Mouse (Mus musculus): ENCODE measurements around the gene Prss12.
"Not testable (repeated sequence)": the region's sequence is repeated elsewhere in the genome, so short reads cannot be mapped to it uniquely, and the experiment has no call there.

Gene Prss12

DNA sequence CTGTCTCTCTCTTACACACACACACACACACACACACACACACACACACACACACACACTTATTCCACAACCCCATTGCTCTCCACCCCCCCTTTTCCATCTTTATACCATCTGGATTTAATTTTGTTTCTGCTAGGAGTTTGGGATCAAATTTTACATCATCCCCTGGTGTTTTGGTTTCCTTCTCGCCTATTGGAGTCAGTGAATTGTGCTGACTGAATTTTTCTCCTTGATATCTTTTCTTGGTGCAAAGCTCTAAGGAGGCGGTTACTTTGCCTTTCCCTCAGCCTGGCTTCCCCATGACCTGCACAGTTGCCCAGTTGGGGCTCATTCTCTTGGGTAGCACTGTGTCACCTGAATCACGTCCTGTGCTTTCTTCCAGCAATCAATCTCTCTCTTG is 30.1 kb downstream of the Prss12 start:
- no peak for DNase-seq (ENCODE audit: low read depth, low spot score)

DNA sequence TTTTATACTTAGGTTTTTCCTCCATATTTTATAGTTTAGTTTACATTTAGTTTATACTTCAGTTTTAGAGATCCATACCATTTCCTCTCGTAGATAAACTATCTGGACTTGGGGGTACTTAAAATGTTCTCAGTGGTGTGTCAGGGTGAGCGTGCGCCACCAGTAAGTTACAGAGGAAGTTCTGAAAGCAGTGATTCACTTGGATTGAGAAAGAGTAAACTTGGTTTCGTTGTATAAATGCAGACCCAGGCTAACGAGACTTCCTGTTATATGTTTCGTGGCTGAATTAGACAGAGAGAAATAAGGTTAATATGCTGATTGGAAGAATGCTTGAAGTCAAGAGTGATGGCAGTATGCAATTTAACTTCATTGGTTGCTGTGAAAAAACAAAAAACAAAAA is 34.6 kb downstream of the Prss12 start:
- no peak for DNase-seq (ENCODE audit: low read depth, low spot score)

DNA sequence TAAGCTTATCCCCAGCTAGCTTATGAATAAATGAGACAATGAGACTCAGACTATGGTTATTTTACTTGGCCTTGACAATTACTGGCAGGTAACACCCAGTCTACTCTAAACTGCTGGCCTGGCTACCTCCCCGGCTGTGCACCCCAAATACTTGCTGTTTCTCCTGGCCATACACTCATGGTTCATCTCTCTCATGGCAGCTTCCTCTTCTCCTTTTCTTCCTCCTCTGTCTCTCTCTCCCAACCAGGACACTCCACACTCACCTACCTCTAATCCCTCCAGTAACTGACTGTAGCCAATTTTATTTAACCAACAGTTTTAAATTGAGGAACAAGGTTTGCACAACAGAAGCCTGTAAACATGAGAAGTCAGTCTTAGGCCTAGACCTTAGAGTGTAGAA is 45.1 kb downstream of the Prss12 start:
- DNase-seq (ENCODE audit: low read depth, low spot score): no peak

DNA sequence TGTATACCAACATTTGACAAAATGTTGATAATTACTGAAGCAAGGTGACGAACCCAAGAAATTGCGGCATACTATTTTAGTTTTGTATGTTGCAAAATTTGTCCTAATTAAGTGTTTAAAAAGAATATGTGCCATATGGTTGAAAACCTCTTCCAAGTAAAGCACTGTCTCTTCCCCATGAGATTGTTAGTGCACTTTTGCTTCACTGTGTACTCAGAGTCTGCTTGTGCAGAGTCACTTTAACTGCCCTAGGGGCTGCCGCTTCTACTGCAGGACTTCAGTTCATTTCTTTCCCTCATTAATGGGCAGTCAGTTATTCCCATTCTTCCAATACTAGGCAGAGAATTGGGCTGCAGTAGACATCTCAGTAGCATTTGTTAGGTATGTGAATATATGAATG is 46.5 kb downstream of the Prss12 start:
- DNase-seq (ENCODE audit: low read depth, low spot score): no peak

DNA sequence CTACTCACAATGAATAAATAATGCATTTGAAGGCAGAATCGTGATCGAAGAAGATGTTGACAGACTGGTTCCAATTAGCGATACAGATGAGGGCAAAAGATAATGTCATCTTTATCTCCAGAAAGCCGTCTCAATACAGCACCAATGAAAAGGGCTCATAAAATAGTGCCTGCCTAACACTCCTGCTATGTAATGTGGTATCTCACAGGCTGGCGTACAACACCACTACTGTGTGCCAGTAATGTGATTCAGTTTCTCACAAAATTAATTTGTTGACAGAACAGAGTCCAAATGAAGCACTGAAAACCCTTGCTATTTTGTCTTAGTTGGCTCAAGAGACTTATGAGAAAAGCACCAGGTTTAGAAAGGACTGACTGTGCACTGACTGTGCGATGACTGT is 48.4 kb downstream of the Prss12 start:
- no peak for DNase-seq (ENCODE audit: low read depth, low spot score)

DNA sequence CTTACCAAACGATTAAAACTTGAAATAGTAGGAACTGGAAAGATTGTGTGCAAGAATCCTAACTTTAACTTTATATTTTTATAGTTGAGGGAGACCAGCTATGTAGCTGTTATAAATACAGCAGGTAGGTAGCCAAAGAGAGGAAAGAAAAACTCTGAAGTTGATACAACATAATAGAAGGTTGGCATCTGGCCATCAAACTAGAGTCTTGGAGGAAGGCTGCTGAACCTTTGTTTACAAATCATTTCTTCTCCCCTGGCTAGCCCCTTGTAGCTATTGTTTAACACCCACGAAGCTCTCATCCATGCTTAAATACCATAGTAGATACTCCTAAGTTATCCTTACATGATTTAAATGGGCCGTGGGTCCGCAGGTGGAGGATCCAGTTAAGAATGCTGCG is 52.1 kb downstream of the Prss12 start:
- no peak for DNase-seq (ENCODE audit: low read depth, low spot score)

DNA sequence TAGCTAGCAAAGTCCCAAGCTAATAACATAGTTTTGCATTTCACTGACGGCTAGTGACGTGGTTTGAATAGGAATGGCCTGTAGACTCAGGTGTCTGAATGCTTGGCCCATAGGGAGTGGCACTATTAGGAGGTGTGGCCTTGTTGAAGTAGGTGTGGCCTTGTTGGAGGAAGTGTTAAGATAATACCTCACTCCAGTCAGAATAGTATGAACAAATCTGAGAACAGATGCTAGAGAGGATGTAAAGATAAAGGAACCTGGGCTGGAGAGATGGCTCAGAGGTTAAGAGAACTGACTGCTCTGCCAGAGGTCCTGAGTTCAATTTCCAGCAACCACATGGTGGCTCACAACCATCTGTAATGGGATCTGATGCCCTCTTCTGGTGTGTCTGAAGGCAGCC is 55.1 kb downstream of the Prss12 start:
- DNase-seq (ENCODE audit: low read depth, low spot score): not testable (repeated sequence)

DNA sequence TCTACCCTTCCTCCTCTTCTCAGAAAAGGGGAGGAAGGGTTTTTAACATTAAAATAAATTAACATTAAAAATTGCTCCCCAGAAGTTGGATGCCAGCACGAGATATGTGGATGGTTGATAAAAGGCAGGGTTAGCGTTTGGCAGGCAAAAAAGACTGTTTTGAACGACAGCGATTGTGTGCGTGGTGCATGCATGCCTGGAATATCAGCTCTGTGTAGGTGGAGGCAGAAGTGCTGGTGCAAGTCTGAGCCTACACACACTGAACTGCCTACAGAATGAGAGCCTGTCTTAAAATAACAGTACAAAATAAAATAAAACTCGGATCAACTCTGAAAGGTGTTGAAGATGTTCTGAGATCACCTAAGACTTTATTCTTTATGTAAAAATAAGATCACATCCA is 57.2 kb downstream of the Prss12 start:
- no peak for DNase-seq (ENCODE audit: low read depth, low spot score)

DNA sequence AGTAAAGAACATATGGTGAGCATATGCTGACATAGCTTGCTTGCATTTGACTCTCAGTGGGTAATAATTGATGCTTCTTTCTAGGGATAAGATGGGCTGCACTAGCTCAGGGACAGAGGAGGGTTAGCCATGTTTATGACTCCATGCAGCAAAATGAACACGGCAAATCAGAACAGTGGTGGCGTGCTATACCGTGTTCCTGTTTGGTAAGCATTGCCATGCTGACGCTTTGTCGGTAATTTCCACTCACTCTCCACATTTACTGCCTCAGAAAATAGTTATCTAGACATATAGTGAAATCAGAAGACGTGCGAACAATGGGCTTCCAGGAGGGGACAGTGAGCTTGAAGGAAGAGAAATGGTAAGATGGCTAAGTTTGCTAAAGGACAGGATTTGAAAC is 58.1 kb downstream of the Prss12 start:
- DNase-seq (ENCODE audit: low read depth, low spot score): no peak

DNA sequence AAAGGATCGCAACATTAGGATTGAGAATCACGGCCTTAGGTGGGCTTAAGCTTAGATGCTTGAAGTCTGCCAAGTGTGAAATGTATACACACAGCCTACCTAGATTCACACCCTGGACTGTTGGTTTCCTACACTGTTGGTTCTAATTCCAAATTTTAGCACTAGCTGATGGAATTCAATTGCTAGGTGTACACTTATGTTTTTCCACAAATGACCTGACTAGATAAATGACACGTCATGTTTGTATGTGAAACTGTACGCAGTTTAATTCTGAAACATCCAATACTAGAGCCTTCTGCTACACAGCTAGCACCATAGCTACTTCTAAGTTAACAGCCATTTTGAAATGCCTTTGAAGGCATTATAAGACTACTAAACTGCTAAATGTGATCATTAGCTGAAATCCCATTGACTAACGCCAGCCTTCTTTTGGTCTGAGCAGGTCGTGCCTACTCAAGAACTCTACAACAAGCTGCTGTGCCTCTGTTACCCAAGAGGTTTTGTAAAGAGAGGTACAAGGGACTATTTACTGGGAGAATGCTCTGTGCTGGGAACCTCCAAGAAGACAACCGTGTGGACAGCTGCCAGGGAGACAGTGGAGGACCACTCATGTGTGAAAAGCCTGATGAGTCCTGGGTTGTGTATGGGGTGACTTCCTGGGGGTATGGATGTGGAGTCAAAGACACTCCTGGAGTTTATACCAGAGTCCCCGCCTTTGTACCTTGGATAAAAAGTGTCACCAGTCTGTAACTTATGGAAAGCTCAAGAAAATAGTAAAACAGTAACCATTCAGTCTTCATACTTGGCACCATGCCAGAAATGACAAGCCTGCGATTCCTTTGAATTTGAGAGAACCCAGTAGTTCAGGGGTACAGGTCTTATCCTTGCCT is 59.3 kb downstream of the Prss12 start:
- DNase-seq (ENCODE audit: low read depth, low spot score): no peak

DNA sequence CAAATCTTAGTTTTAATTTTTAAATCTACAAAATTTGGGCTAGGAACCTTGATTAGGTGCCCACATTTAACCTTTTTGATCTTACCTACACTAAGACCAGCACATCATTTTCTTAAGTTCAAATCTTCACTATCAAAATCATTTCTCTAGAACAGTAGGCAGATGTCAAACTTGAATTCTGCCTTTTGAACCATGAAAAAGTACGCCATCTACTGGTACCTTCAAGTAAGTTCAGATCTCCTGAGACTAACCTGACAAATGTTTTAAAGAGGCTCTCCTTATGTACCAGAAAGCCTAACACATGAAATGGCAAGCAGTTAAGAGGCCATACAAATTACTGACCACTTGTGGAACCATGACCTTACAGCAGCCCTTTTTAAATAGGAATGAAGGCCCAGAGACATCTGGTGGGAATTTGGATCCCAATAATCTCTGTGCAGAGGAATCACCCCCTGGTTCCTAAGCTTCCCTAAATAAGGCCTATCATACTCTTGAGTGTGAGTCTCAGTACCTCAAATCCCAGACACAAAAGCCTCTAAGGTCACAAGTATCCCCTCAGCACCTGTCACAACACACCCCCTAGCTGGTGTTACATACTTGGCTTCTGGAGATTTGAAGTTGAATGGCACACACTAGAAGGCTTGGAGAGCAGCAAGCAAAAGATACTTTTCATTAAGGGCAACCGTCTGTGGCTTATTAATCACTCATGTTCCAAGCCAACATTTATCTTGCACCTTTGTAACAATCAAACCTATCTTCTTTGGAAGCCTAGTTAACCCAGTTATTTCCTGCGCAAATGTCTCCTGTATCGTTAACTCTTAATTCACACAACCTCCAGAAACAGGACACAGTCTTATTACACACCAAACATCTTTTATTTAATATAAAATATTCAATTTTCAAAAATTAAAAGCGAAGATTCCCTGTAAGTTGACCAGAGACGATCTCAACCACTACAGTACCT is 60.3 kb downstream of the Prss12 start:
- peak; percentile 54 for DNase-seq (ENCODE audit: low read depth, low spot score)

DNA sequence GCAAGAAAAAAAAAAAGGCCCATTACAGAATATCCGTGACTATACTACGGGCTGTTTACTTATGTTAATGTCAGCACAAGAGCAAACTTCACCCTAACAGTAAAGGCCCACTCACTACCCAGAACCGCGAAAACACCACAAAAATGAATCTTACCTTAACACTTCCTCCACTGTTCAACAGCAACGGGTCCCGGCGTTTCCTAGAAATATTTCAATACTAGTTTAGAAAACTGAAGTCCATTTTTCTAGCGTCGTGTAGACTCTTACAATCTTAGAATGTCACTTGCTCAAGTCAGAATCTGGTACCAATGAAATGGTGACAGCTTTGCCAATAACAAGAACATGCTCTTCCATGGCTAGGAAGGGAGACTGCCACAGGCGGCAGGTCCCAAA is 60.9 kb downstream of the Prss12 start:
- DNase-seq (ENCODE audit: low read depth, low spot score): no peak

DNA sequence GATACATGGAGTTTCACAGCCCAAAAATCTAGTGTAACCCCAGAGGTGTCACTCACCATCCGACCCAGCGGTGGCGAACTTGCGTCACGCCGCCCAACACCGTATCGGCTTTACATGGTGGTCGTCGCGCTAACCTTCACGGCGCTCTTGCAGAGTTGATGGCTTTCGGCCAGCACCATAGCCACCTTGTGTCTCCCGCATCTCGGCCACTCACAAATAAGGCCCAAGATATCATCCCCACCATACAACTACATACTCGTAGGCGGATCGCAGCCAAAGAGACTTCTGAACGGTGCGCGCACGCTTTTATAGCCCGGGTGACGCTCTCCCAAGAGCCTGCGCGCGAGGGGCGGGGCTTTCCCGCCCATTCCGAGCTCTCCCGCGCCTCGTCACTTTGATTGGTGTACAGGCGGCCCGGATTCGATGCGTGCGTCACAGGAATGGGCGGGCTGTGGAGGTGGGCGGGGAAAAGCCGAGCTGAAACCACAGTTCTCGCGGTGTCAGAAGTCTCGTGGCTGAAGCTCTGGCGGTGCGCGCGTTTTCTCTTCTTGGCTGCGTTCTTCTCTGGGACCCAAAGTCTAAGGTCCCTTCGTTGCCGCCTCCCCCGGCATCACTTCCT is 61.5 kb downstream of the Prss12 start:
- peak; percentile 99 for DNase-seq (ENCODE audit: low read depth, low spot score)

DNA sequence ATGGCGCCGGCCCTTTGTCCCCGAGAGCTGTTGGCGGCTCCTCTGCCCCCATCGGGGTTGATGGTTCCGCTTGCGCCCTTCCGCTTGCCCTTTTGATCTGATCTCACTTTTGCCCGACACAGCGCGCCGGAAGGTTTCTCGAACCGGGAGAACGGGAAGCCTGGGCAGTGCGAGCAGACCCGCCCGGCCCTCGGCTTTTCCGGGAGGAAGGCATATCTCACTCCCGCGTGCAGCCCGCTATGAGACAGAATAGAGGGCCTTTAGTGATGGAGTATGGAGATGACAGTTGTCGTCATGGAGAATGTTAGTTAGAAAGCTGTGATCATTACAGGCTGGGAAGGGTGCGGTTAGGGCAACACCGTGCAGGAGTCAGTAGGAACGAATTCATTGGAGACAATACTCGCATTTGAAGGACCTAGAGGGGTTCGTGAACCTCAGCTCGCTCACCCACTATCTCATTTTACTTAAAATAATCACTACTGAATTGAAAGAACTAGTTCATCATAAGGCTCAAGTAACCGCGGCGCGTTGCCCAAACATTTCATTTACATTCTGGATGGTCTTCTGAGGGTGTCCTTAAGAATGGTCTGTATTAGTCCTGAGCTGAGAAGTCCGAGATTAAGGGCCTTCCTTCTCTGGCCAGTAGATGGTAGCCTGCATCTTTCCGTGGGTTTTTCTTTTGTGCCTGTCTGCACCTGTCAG is 62.1 kb downstream of the Prss12 start:
- no peak for DNase-seq (ENCODE audit: low read depth, low spot score)

DNA sequence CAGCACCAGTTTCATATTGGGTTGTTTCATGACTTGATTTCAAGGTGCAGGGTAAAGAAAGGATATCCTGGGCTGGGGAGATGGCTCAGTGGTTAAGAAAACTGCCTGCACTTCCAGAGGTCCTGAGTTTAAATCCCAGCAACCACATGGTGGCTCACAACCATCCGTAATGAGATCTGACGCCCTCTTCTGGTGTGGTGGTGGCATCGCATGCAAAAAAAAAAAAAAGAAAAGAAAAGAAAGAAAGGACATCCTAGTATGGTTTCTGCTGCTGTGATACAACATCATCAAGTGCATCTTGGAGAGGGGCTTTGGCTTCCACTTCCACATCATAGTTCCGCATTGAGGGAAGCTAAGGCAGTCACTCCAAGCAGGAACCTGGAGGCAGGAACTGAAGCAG is 65.1 kb downstream of the Prss12 start:
- DNase-seq (ENCODE audit: low read depth, low spot score): no peak

DNA sequence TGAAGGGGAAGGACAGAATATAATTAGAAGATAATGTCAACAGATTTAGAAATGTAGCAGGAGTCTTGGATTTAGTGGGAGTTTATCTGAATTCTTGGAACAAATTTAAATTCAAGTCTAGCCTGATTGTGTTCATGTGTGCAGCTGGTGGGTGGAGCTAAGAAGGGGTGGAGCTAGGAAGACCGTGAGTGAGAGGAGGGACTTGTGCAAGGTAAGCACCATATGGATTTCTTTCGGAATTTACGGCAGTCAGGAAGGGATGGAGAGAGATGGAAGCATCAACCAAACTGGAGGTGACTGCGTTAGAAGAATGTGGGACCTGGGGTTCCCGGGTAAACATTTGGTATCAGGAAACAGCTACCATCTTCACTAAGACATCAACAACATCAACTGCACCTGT is 68.2 kb downstream of the Prss12 start:
- no peak for DNase-seq (ENCODE audit: low read depth, low spot score)

DNA sequence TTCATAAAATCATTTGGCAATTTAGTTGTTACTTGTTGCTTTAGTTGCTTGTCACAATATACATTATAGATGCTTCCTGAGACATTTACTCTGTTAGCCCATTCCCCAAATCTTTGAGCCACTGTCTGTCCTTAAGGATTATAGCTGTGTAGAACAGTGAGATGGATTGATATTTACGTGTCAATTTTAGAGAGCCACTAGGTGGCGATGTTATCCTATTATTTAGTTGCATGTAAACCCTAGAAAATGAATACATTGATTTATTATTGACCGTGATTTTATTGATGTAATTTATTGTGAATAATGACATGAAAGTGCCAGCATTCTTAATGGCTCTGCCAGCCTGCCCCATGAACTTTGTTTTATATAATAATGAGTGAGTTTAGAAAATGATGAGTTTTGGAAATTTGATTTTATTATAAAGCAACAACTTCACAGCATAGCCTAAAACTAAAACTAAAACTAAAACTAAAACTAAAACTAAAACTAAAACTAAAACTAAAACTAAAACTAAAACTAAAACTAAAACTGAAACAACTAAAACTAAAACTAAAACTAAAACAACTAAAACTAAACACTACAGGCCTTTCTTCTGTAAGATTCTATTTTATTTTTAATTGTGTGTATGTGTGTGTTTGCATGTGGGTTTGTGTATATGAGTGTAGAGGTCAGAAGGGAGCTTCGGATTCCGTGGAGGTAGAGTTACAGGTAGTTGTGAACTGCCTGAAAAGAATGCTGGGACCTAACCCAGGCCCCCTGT is 69.1 kb downstream of the Prss12 start:
- DNase-seq (ENCODE audit: low read depth, low spot score): peak; percentile 25

DNA sequence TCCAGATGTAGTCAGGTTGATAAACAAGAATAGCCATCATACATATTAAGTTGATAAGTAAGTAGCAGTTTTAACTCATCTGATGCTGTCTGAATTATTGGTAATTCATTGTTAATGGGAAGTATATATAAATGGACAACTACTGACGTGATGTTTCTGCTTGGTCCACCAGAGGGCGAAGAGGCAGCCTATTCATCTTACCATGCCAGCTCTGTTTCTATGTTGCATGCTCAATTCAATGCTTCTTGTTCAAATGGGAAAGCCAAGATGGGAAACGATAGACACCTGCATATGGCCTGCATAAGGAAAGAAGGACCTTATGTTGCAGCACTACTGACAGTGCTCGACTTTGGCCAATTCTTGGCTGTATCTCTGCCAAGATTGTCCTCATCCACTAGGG is 70.1 kb downstream of the Prss12 start:
- no peak for DNase-seq (ENCODE audit: low read depth, low spot score)

DNA sequence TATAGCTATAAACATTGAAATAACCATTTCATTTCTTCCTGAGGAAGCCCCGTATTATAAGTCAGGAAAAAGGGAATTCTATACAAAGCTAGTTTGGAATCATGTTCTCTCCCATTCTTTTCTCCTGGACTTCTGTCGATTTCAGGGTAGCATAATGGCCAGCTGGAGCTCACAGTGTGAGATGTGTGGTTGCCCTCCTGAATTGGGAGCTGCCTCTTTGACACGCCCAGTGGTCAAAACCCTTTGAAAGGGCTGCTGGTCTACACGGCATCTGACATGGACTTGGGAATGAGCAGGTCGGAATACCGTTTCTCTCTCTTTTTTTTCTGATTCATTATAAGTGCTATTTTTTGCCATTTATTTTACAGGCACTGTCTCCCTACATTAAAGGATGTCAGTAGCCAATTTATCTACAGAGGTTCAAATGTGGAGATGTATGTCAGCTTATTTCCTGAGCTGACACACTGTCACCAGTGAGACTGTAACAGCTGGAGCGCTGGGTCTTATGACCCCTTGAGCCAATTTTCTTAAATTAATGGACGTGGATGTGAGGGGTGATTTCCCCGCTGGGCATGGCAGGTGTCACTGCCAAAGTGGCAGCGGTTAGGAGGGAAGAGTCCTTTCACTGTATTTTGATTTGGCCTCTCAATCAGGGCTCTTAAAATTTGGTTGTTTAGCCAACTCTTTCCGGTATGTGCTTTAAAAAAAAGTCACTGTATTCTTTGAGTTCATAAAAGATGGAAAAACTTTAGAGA is 79.8 kb downstream of the Prss12 start:
- no peak for DNase-seq (ENCODE audit: low read depth, low spot score)

Data from c-Kit-negative CD71-positive TER-119-positive erythroid progenitor cells, embryonic 14.5 days (primary cell).